ENCODE assay signal across 9 mouse cellular contexts in genomic region chr7:30346635-30347379, GRCm38 (mm10). TPM values are rescaled to one million over a fixed set of nuclear protein-coding genes. Genes with fewer than 3 reads are reported as not detected.
A peak's percentile ranks its signal among the peaks of the same experiment; 100 is the strongest.
DNase-seq lines count a peak whose midpoint lies in the region; ATAC-seq and TF ChIP-seq lines count a peak whose summit lies in the region.
"Had no signal": no experiment of that assay in that cellular context is flagged by ENCODE, and none has a peak within 500 bp of the region (broad histone marks: within the 10 kb centered on the region; RNA-seq: fewer than 3 reads in every experiment).

No protein-coding gene starts in this region.

- no peak overlapping the region for H3K9ac ChIP-seq in limb, embryonic 14.5 days (ENCODE audit: low read depth, low read length, severe bottlenecking)
- H3K9ac ChIP-seq: limb, embryonic 15.5 days had no signal

- DNase-seq in kidney, adult 9 months, result peak; percentile 69
- no peak for DNase-seq in kidney, adult 11 months
- peak; percentile 76 for DNase-seq in NIH3T3 (ENCODE audit: low read depth)
- peak; percentile 88 for DNase-seq in embryo, embryonic 10.5 days (ENCODE audit: low spot score)
- peak; percentile 90 for DNase-seq in limb, embryonic 14.5 days (ENCODE audit: low spot score)
- peak; percentile 16 for DNase-seq in skeletal muscle tissue, adult 2 months (ENCODE audit: low read depth, low spot score)
- DNase-seq in left cerebral cortex, postnatal 36 days (ENCODE audit: low spot score in 2 of 2), result no peak
- DNase-seq in cerebellum, adult 9-10 months, result no peak

- H3K4me1 ChIP-seq in limb, embryonic 14.5 days (ENCODE audit: control insufficient read depth, insufficient read depth, low read length), result no peaks in the 10 kb centered on the region

- H3K4me2 ChIP-seq in limb, embryonic 14.5 days (replicated peaks; ENCODE audit: low read depth, low read length, severe bottlenecking), result no peak overlapping the region
- H3K4me2 ChIP-seq: limb, embryonic 15.5 days had no signal

- 28% methylated on average over 21 of the region's 21 CpGs for WGBS in limb, embryonic 14.5 days

- H3K36me3 ChIP-seq in limb, embryonic 14.5 days (ENCODE audit: control insufficient read depth, insufficient read depth, low read length), result no peaks in the 10 kb centered on the region
- H3K36me3 ChIP-seq: limb, embryonic 15.5 days had no signal

- H3K27me3 ChIP-seq in limb, embryonic 14.5 days (ENCODE audit: control insufficient read depth, insufficient read depth, low read length), result peaks cover 19% of the 10 kb centered on the region

- intact Hi-C loops in left cerebral cortex, postnatal 36 days (cut with DNase I), result no loop called here

- no peak for ATAC-seq in limb, embryonic 14.5 days (ENCODE audit: low FRiP score, low read depth)

- no peak overlapping the region for H3K27ac ChIP-seq in limb, embryonic 14.5 days (replicated peaks; ENCODE audit: low read depth, low read length)
- H3K27ac ChIP-seq: limb, embryonic 15.5 days had no signal

- no peak overlapping the region for H3K4me3 ChIP-seq in limb, embryonic 14.5 days (replicated peaks; ENCODE audit: low read length)
- H3K4me3 ChIP-seq: limb, embryonic 15.5 days had no signal

- no peak for TF ChIP-seq POLR2A in limb, embryonic 14.5 days (IDR thresholded peaks at IDR 0.05; ENCODE audit: borderline replicate concordance, extremely low read depth, insufficient read depth, insufficient read length)

- H3K9me3 ChIP-seq in limb, embryonic 14.5 days (ENCODE audit: control insufficient read depth, low read length), result no peaks in the 10 kb centered on the region
- H3K9me3 ChIP-seq: limb, embryonic 15.5 days had no signal

RNA-seq across cellular contexts. Expression of gene Lrfn3, which starts 15.8 kb away (rescaled TPM):
- 11.5 and 17.7 TPM in 2 replicates for polyA plus RNA-seq in limb, embryonic 14.5 days (2012; rRNA removed)
- polyA plus RNA-seq in limb, embryonic 14.5 days (2014; fragmentation: Nextera tagmentation; extraction: Ambion mirVana), result 6.3 and 6.9 TPM in 2 replicates
- total RNA-seq in left cerebral cortex, postnatal 36 days (2021), result 10 to 100 TPM; 32.9 to 35.1 TPM

RNA-seq across cellular contexts. Expression of gene Sdhaf1, which starts 23.1 kb away (rescaled TPM):
- 18.6 and 19.2 TPM in 2 replicates for polyA plus RNA-seq in limb, embryonic 14.5 days (2012; rRNA removed)
- polyA plus RNA-seq in limb, embryonic 14.5 days (2014; fragmentation: Nextera tagmentation; extraction: Ambion mirVana), result 19.7 and 20.7 TPM in 2 replicates
- total RNA-seq in left cerebral cortex, postnatal 36 days (2021), result 1 to 10 TPM; 7.5 to 9.4 TPM

RNA-seq across cellular contexts. Expression of gene E130208F15Rik, which starts 25.3 kb away (rescaled TPM):
- polyA plus RNA-seq in limb, embryonic 14.5 days (2012; rRNA removed), result 0.98 and 1.1 TPM in 2 replicates
- polyA plus RNA-seq in limb, embryonic 14.5 days (2014; fragmentation: Nextera tagmentation; extraction: Ambion mirVana), result not detected in 2 replicates
- total RNA-seq in left cerebral cortex, postnatal 36 days (2021), result under 1 TPM; 0.52 to 0.54 TPM
- polyA plus RNA-seq: limb, embryonic 15.5 days had no signal

RNA-seq across cellular contexts. Expression of gene Syne4, which starts 32.2 kb away (rescaled TPM):
- 141 and 209 TPM in 2 replicates for polyA plus RNA-seq in limb, embryonic 14.5 days (2012; rRNA removed)
- 40.3 and 56.2 TPM in 2 replicates for polyA plus RNA-seq in limb, embryonic 14.5 days (2014; fragmentation: Nextera tagmentation; extraction: Ambion mirVana)
- 1 to 10 TPM; 6.4 to 9.1 TPM for total RNA-seq in left cerebral cortex, postnatal 36 days (2021)

RNA-seq across cellular contexts. Expression of gene Alkbh6, which starts 38.3 kb away (rescaled TPM):
- polyA plus RNA-seq in limb, embryonic 14.5 days (2012; rRNA removed), result 124 and 169 TPM in 2 replicates
- 79.7 and 86.6 TPM in 2 replicates for polyA plus RNA-seq in limb, embryonic 14.5 days (2014; fragmentation: Nextera tagmentation; extraction: Ambion mirVana)
- total RNA-seq in left cerebral cortex, postnatal 36 days (2021), result 10 to 100 TPM; 58.7 to 65.2 TPM

Comparison
In these comparisons a context has a peak if more than half of its experiments do, and no peak if none do; other contexts are left out.
1. DNase-seq: peak in kidney, adult 9 months (single experiment), NIH3T3 (single experiment), embryo, embryonic 10.5 days (single experiment), limb, embryonic 14.5 days (single experiment) and skeletal muscle tissue, adult 2 months (single experiment); none in kidney, adult 11 months (single experiment), left cerebral cortex, postnatal 36 days (0 of 2) and cerebellum, adult 9-10 months (single experiment).